Mouse (Mus musculus) midbrain, embryonic 16.5 days (tissue): Measurements from ENCODE around the gene Daw1. TPM values are rescaled to one million over a fixed set of nuclear protein-coding genes. Genes with fewer than 3 reads are reported as not detected.

Experiments used
- ATAC-seq: fragments of 200-750 bp; cut with Nextera tagmentation; 2 replicates; pipeline ENCODE4 v1.8.0; 2017; ENCODE audit warnings: moderate TSS enrichment
- H3K27ac ChIP-seq: fragments of 300-500 bp; sonication (generic); 2 replicates; pipeline ENCODE4 v1.5.1; 2014; ENCODE audit warnings: mild to moderate bottlenecking, low read length, mixed read lengths
- H3K27me3 ChIP-seq: fragments of 300-500 bp; sonication (generic); 2 replicates; pipeline ENCODE4 v1.6.1; 2014; ENCODE audit warnings: low read depth, low read length, mixed read lengths; ENCODE audit not compliant: control insufficient read depth, insufficient read depth
- H3K36me3 ChIP-seq: fragments of 300-500 bp; sonication (generic); 2 replicates; pipeline ENCODE4 v1.6.1; 2014; ENCODE audit warnings: mild to moderate bottlenecking, low read length, moderate library complexity, mixed read lengths; ENCODE audit not compliant: control insufficient read depth, insufficient read depth
- H3K4me1 ChIP-seq: fragments of 300-500 bp; sonication (generic); 2 replicates; pipeline ENCODE4 v1.6.1; 2014; ENCODE audit warnings: mild to moderate bottlenecking, low read length, mixed read lengths; ENCODE audit not compliant: control insufficient read depth, insufficient read depth
- H3K4me2 ChIP-seq: fragments of 300-500 bp; sonication (generic); 2 replicates; pipeline ENCODE4 v1.6.1; 2014; ENCODE audit warnings: mild to moderate bottlenecking, low read length, mixed read lengths
- H3K4me3 ChIP-seq: fragments of 300-500 bp; sonication (generic); 2 replicates; pipeline ENCODE4 v1.5.1; 2014; ENCODE audit warnings: low read depth, mild to moderate bottlenecking, low read length, moderate library complexity, mixed read lengths
- H3K9ac ChIP-seq: fragments of 300-500 bp; sonication (generic); 2 replicates; pipeline ENCODE4 v1.6.1; 2014; ENCODE audit warnings: low read depth, low read length, mixed read lengths
- H3K9me3 ChIP-seq: fragments of 300-500 bp; sonication (generic); replicated peaks from 2 replicates; pipeline ENCODE4 v1.6.1; 2014; ENCODE audit warnings: mild to moderate bottlenecking, low read length, mixed read lengths; ENCODE audit not compliant: control insufficient read depth, poor library complexity, severe bottlenecking
- WGBS: fragments of 180-500 bp; shearing (Covaris S2); extraction: QIAGEN DNeasy Blood & Tissue Kit; methylation state at CpG from one replicate; pipeline ENCODE4 v1.1.7; 2014; 5-methylcytosine and 5-hydroxymethylcytosine counted together
- polyA plus RNA-seq: library from polyadenylated mRNA; unstranded; fragments of >200 nt; fragmentation: Nextera tagmentation; extraction: Ambion mirVana; gene quantifications from 2 replicates; pipeline ENCODE4 v1.2.1, GENCODE M21; 2015

Daw1 gene
- polyA plus RNA-seq, 1 experiment from 2014 or later = 2.0 TPM

- H3K4me3 ChIP-seq = no peak overlapping the region
- H3K4me1 ChIP-seq = no peaks in the 10 kb centered on the region
- no peak overlapping the region for H3K27ac ChIP-seq
- no peak for ATAC-seq
- H3K9me3 ChIP-seq = no peaks in the 10 kb centered on the region
- no peak overlapping the region for H3K9ac ChIP-seq
- H3K36me3 ChIP-seq = no peaks in the 10 kb centered on the region
- WGBS = 89% methylated on average over 7 of the region's 7 CpGs
- H3K27me3 ChIP-seq = no peaks in the 10 kb centered on the region
- no peak overlapping the region for H3K4me2 ChIP-seq
Observed at GRCm38 (mm10) chr1:83135829-83136228, 23.7 kb upstream of the Daw1 start.

GRCm38 (mm10) chr1:83137847-83138246, 21.7 kb upstream of the Daw1 start:
- no peak for ATAC-seq

GRCm38 (mm10) chr1:83138721-83139120, 20.8 kb upstream of the Daw1 start:
- H3K27me3 ChIP-seq = no peaks in the 10 kb centered on the region
- H3K9me3 ChIP-seq = no peaks in the 10 kb centered on the region
- no peak for ATAC-seq
- no peak overlapping the region for H3K9ac ChIP-seq
- H3K36me3 ChIP-seq = no peaks in the 10 kb centered on the region
- H3K4me2 ChIP-seq = no peak overlapping the region
- no peaks in the 10 kb centered on the region for H3K4me1 ChIP-seq
- 93% methylated on average over 6 of the region's 6 CpGs for WGBS
- H3K27ac ChIP-seq = no peak overlapping the region
- H3K4me3 ChIP-seq = no peak overlapping the region

More at GRCm38 (mm10) chr1:83137847-83138246, 21.7 kb upstream of the Daw1 start:
- no peak overlapping the region for H3K4me2 ChIP-seq
- H3K9me3 ChIP-seq = no peaks in the 10 kb centered on the region
- no peaks in the 10 kb centered on the region for H3K4me1 ChIP-seq
- H3K36me3 ChIP-seq = no peaks in the 10 kb centered on the region
- H3K27ac ChIP-seq = no peak overlapping the region
- H3K9ac ChIP-seq = no peak overlapping the region
- WGBS = 91% methylated on average over 8 of the region's 8 CpGs
- H3K27me3 ChIP-seq = no peaks in the 10 kb centered on the region
- no peak overlapping the region for H3K4me3 ChIP-seq

- H3K36me3 ChIP-seq = no peaks in the 10 kb centered on the region
- 89% methylated on average over 8 of the region's 8 CpGs for WGBS
- no peaks in the 10 kb centered on the region for H3K9me3 ChIP-seq
- no peak overlapping the region for H3K9ac ChIP-seq
- no peak for ATAC-seq
- H3K27ac ChIP-seq = no peak overlapping the region
- no peak overlapping the region for H3K4me3 ChIP-seq
- H3K4me2 ChIP-seq = no peak overlapping the region
- no peaks in the 10 kb centered on the region for H3K4me1 ChIP-seq
- no peaks in the 10 kb centered on the region for H3K27me3 ChIP-seq
Observed at GRCm38 (mm10) chr1:83141510-83141909, 18.0 kb upstream of the Daw1 start.

DNA sequence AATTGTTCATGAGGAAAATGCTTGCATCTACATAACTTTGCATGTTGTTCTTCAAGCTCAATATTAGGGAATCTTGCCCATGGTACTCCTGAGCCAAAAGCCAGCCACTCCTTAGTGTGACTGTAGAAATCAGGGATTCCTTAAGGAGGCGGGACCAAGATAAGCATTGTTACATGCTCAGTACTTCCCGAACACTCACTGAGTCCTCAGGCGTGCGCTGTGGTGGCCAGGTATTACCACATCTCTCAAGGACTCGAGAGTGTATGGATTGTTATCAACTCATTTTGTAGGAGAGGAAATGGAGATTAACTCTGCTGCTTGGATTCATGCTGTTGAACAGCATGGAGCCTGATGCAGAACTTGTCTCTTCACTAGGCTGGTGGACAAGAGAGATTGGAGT, 17.5 kb upstream of the Daw1 start:
- ATAC-seq = no peak
- no peak overlapping the region for H3K4me3 ChIP-seq
- WGBS = 87% methylated on average over 5 of the region's 5 CpGs

DNA sequence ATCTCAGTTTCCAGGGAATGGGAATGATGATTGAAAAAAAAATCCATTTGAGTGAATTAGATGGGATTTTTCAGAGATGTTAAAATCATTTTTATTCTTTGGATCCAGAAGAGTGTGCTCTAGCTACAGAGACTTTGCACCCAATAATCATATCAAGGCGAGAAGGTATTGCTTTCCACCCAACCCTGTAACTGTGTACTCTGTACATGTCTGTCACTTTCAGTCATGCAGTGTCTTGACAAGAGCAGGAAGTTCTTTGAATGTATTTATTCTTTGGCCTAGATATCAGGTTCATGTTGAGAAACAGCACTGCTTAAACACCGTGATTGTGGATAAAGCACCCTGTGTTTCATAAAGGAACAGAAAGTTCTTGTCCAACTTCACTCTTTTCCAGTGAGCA, 13.0 kb upstream of the Daw1 start:
- Histone ChIP-seq H3K36me3 (no peaks in the 10 kb centered on the region), H3K4me3 (no peak overlapping the region), H3K27me3 (no peaks in the 10 kb centered on the region), H3K27ac (no peak overlapping the region), H3K9ac (no peak overlapping the region), H3K4me2 (no peak overlapping the region), H3K4me1 (no peaks in the 10 kb centered on the region), H3K9me3 (no peaks in the 10 kb centered on the region)
- 98% methylated on average over 2 of the region's 2 CpGs for WGBS
- no peak for ATAC-seq

More for the DNA sequence above, 17.5 kb upstream of the Daw1 start:
- Histone ChIP-seq H3K27me3 (no peaks in the 10 kb centered on the region), H3K9ac (no peak overlapping the region), H3K36me3 (no peaks in the 10 kb centered on the region), H3K4me2 (no peak overlapping the region), H3K9me3 (no peaks in the 10 kb centered on the region), H3K27ac (no peak overlapping the region), H3K4me1 (no peaks in the 10 kb centered on the region)

DNA sequence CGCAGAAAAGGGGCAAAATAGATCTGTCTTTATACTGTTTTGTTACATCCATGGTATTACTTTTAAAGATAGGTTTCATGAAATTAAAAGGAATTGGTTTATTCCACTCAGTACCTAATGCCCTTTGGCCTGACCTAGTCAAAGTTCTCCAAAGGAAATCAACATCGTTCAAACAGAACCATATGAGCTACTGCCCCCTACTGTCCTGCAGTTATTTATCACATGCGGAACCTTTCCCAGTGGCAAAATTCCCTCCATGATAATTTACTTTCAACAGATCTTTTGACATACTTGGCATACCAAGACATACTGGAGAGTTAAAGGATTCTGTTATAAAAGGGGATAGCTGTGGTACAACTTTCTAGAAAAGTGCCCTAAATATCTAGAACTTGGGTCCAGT, 9.3 kb upstream of the Daw1 start:
- no peaks in the 10 kb centered on the region for H3K36me3 ChIP-seq
- H3K27me3 ChIP-seq = no peaks in the 10 kb centered on the region
- H3K27ac ChIP-seq = no peak overlapping the region
- no peaks in the 10 kb centered on the region for H3K9me3 ChIP-seq
- H3K4me3 ChIP-seq = no peak overlapping the region
- no peak overlapping the region for H3K9ac ChIP-seq
- 73% methylated on average over 3 of the region's 3 CpGs for WGBS
- ATAC-seq = no peak
- H3K4me1 ChIP-seq = no peaks in the 10 kb centered on the region
- H3K4me2 ChIP-seq = no peak overlapping the region

DNA sequence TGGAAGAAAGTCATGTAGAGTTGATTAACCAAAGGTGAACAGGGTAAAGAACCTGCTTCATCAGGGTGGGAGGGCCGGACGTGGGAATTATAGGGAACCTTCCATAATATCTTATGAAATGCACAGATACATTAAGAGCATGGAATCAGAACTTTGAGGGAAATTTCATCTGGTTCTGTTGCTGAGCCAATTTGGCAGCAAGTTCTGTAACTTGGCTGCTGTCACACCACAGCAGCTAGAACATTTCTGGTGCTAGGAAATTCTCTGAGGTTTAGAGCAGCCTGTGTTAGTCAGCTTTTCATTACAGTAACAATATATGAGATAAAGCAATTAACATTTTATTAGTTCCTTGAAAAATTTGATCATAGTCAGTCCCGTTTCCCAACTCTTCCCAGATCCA, 6.6 kb upstream of the Daw1 start:
- 88% methylated on average over 3 of the region's 3 CpGs for WGBS
- Histone ChIP-seq H3K4me2 (no peak overlapping the region), H3K9ac (no peak overlapping the region), H3K9me3 (no peaks in the 10 kb centered on the region), H3K27ac (no peak overlapping the region), H3K4me1 (no peaks in the 10 kb centered on the region), H3K27me3 (no peaks in the 10 kb centered on the region), H3K4me3 (no peak overlapping the region), H3K36me3 (no peaks in the 10 kb centered on the region)
- no peak for ATAC-seq

GRCm38 (mm10) chr1:83156876-83157275, 2.7 kb upstream of the Daw1 start:
- Histone ChIP-seq H3K36me3 (no peaks in the 10 kb centered on the region), H3K27me3 (no peaks in the 10 kb centered on the region), H3K9ac (no peak overlapping the region), H3K4me3 (no peak overlapping the region), H3K27ac (no peak overlapping the region), H3K4me2 (no peak overlapping the region), H3K9me3 (no peaks in the 10 kb centered on the region), H3K4me1 (0 out of 2 replicates have a peak, but pooled peaks cover 5% of the 10 kb centered on the region)
- no peak for ATAC-seq
- 57% methylated on average over 1 of the region's 1 CpGs for WGBS

DNA sequence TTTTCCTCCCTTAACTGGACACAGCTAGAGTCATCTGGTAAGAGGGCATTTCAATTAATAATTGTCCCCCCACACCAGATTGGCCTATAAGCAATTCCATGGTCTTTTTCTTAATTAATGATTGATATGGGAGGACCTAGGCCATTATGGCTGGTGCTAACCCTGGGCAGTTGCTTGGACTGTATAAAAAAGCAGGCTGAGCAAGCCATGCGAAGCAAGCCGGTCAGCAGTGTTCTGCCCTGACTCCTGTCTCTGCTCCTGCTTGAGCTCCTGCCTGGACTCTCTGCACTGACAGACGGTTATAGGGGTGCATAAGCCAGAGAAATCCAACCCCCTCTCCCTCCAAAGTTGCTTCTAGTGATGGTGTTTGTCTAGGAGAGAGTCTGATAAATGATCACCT, 2.1 kb downstream of the Daw1 start:
- no peak overlapping the region for H3K27ac ChIP-seq
- 0 out of 2 replicates have a peak, but pooled peaks cover 5% of the 10 kb centered on the region for H3K4me1 ChIP-seq
- H3K9me3 ChIP-seq = no peaks in the 10 kb centered on the region
- no peak overlapping the region for H3K4me2 ChIP-seq
- 82% methylated on average over 3 of the region's 3 CpGs for WGBS
- no peak overlapping the region for H3K4me3 ChIP-seq
- H3K36me3 ChIP-seq = no peaks in the 10 kb centered on the region
- no peaks in the 10 kb centered on the region for H3K27me3 ChIP-seq
- ATAC-seq = no peak
- no peak overlapping the region for H3K9ac ChIP-seq
